Mouse (Mus musculus): ENCODE data around the gene H60b.
"Not testable (repeated sequence)": the region's sequence is repeated elsewhere in the genome, so short reads cannot be mapped to it uniquely, and the experiment has no call there.

The H60b gene

GRCm38 (mm10) chr10:22165328-22166003 lies 7.1 kb downstream of the H60b start:
- DNase-seq, result not testable (repeated sequence)

- DNase-seq, result not testable (repeated sequence)
These were observed 7.6 kb downstream of the H60b start for GRCm38 (mm10) chr10:22166025-22166424.

GRCm38 (mm10) chr10:22167061-22167460 lies 8.7 kb downstream of the H60b start:
- DNase-seq, result not testable (repeated sequence)

GRCm38 (mm10) chr10:22169116-22169515 lies 10.7 kb downstream of the H60b start:
- DNase-seq, result not testable (repeated sequence)

- DNase-seq, result not testable (repeated sequence)
These were observed 14.3 kb downstream of the H60b start for GRCm38 (mm10) chr10:22172431-22173334.

GRCm38 (mm10) chr10:22173335-22174189 lies 15.2 kb downstream of the H60b start:
- DNase-seq, result not testable (repeated sequence)

- DNase-seq, result not testable (repeated sequence)
These were observed 15.8 kb downstream of the H60b start for GRCm38 (mm10) chr10:22174190-22174487.

- DNase-seq, result not testable (repeated sequence)
These were observed 18.1 kb downstream of the H60b start for GRCm38 (mm10) chr10:22176515-22176914.

GRCm38 (mm10) chr10:22191035-22191434 lies 32.6 kb downstream of the H60b start:
- DNase-seq, result not testable (repeated sequence)

- not testable (repeated sequence) for DNase-seq
These were observed 43.0 kb downstream of the H60b start for GRCm38 (mm10) chr10:22201352-22201751.

- DNase-seq, result not testable (repeated sequence)
These were observed 44.6 kb downstream of the H60b start for GRCm38 (mm10) chr10:22202784-22203583.

GRCm38 (mm10) chr10:22206443-22206842 lies 48.1 kb downstream of the H60b start:
- DNase-seq, result not testable (repeated sequence)

GRCm38 (mm10) chr10:22212012-22212696 lies 53.8 kb downstream of the H60b start:
- not testable (repeated sequence) for DNase-seq

GRCm38 (mm10) chr10:22223474-22224349 lies 65.3 kb downstream of the H60b start:
- DNase-seq, result not testable (repeated sequence)

GRCm38 (mm10) chr10:22265060-22265459 lies 106.7 kb downstream of the H60b start:
- no peak for DNase-seq

GRCm38 (mm10) chr10:22270879-22271786 lies 112.7 kb downstream of the H60b start:
- not testable (repeated sequence) for DNase-seq

- DNase-seq, result not testable (repeated sequence)
These were observed 114.7 kb downstream of the H60b start for GRCm38 (mm10) chr10:22272914-22273683.

GRCm38 (mm10) chr10:22273684-22274305 lies 115.4 kb downstream of the H60b start:
- DNase-seq, result no peak

All from cerebellum, adult 11-12 months (tissue).